Comparison of ENCODE assay signal across 8 mouse cellular contexts in the genomic region with DNA sequence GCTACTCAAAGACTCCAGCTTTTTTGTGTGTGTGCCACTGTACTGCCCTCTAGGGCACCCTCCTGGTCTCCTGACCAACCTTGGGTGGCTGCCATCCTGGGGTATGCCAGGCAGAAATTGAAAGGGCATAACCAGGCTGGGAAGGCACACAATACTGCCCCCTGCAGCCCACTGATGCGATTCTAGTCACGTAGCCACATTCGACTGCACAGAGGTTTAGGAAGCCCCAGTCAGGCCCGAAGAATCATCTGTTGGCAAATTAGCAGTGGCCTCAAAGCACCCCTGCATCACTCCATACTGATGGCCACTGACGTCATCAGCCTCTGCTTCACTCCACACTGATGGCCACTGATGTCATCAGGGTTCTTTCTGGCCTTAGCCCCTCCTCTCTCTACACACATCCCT. TPM values are rescaled to one million over a fixed set of nuclear protein-coding genes. Genes with fewer than 3 reads are reported as not detected.
DNase-seq lines count a peak whose midpoint lies in the region; ATAC-seq lines count a peak whose summit lies in the region.

No protein-coding gene starts in this region.

- intact Hi-C loops in heart, postnatal 25 days (cut with DNase I), result no loop called here

- ATAC-seq in frontal cortex, adult (ENCODE audit: low TSS enrichment), result peak; percentile 54

- DNase-seq in heart, adult 18-20 months, result peak; percentile 52 to 58
- no peak for DNase-seq in heart, postnatal 25 days (ENCODE audit: low spot score)
- DNase-seq in 416B (ENCODE audit: low read depth), result peak; percentile 84
- DNase-seq in brain, adult 2 months (ENCODE audit: low read depth, low spot score), result peak; percentile 93
- peak; percentile 91 for DNase-seq in kidney, postnatal 10 days
- peak; percentile 75 for DNase-seq in lung, postnatal 25 days (ENCODE audit: low spot score)
- peak; percentile 39 for DNase-seq in testis, postnatal 14 days (ENCODE audit: low spot score)

RNA-seq across cellular contexts. Expression of gene Epop, which starts 10.1 kb away (rescaled TPM):
- 1 to 10 TPM in 1 of 2 experiments, under 1 TPM in 1; 0.84 to 1.1 TPM for total RNA-seq in heart, adult 18-20 months (2021)
- total RNA-seq in heart, postnatal 25 days (2021), result 1 to 10 TPM in 1 of 2 experiments, under 1 TPM in 1; 0.94 to 1.5 TPM

RNA-seq across cellular contexts. Expression of gene Srcin1, which starts 43.4 kb away (rescaled TPM):
- total RNA-seq in heart, adult 18-20 months (2021), result under 1 TPM; 0.18 to 0.25 TPM
- total RNA-seq in heart, postnatal 25 days (2021), result under 1 TPM; 0.20 to 0.47 TPM

RNA-seq across cellular contexts. Expression of gene Mllt6, which starts 43.8 kb away (rescaled TPM):
- 10 to 100 TPM; 59.5 to 60.0 TPM for total RNA-seq in heart, adult 18-20 months (2021)
- 10 to 100 TPM; 59.8 to 63.3 TPM for total RNA-seq in heart, postnatal 25 days (2021)
